Mouse (Mus musculus): ENCODE measurements around the gene Itgal.

Gene Itgal

GRCm38 (mm10) chr7:127375271-127376245, 79.5 kb downstream of the Itgal start, which contains the start of gene Zfp747:
TSS of gene Zfp747 (minus strand) at chr7:127376050.
- peak; percentile 43 for DNase-seq (ENCODE audit: extremely low read depth, low read depth, low spot score)

DNA sequence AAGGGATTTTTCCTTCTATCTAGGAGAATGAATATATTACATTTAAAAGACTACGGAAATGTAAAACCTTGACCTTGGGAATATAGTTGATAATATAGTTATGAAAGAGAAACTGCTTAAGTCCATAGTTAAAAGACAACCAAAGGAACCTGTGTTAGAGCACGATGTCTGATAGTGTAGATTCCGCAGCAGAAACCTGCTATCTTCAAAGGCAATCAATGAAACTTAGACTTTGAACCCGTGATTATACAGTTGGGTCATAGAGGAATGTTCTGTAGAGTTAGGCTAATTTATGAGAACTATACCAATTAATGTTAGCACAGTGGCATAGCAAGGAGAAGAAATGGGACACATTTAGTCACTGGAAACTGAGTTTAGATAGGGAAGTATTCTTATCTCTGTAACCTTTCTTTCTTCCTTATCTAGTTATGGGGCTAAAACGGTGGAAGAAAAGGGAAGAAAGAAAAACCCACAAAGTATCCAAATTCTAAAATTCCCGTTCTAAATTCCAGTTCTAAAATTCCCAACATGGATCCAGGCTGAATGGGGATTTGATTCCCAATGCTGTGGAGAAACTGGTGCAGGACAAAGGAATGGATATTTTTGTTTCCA, 82.4 kb downstream of the Itgal start:
- no peak for DNase-seq (ENCODE audit: extremely low read depth, low read depth, low spot score)

All from fat pad, adult 2 months (tissue).